In the genomic region with DNA sequence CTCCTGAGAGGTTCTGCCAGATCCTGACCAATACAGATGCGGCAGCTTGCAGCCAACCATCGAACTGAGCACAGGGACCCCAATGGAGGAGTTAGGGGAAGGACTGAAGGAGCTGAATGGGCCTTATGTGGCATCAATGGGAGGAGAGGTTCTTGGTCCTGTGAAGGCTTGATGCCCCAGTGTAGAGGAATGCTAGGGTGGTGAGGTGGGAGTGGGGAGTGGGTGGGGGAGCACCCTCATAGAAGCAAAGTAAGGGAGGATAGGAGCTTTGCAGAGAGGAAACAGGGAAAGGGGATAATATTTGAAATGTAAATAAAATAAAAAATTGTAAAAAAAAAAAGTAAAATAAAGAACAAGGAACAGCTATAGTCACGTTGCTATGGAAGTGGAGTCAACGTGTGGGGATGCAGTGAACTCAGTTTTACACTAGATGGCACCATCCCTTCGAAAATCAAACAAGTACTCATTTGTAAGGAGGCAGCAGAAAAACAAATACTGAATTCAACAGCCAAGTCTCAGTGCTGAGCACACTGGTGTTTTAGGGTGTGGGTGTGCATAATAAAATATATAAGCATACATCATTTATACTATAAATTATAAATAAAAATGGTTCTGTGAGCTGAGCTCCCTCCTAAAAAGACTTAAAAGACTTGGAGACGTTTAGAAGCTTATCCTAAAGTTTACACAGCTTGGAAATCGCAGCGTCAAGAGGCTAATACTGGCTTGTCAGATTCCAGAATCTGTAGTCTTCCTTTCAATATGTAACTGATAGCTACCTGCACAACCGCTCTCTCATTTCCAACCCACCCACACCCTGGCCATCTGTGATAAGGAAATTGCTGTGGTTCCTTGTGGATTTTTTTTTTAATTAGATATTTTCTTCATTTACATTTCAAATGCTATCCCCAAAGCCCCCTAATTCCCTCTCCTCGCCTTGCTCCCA, we compare ENCODE assay signal across 9 mouse cellular contexts. TPM values are rescaled to one million over a fixed set of nuclear protein-coding genes. Genes with fewer than 3 reads are reported as not detected.
DNase-seq lines count a peak whose midpoint lies in the region; ATAC-seq and TF ChIP-seq lines count a peak whose summit lies in the region.
"Had no signal": no experiment of that assay in that cellular context is flagged by ENCODE, and none has a peak within 500 bp of the region (broad histone marks: within the 10 kb centered on the region; RNA-seq: fewer than 3 reads in every experiment).

No protein-coding gene starts in this region.

- ATAC-seq in forebrain, embryonic 15.5 days (replicated peaks): peak; percentile 91
- peak; percentile 69 for ATAC-seq in intestine, embryonic 16.5 days
- ATAC-seq in midbrain, embryonic 14.5 days (ENCODE audit: low FRiP score, low TSS enrichment): peak; percentile 75

- WGBS in thymus, adult 2 months: 60% methylated on average over 10 of the region's 10 CpGs
- 51% methylated on average over 10 of the region's 10 CpGs for WGBS in forebrain, embryonic 15.5 days
- 45% methylated on average over 10 of the region's 10 CpGs for WGBS in intestine, embryonic 16.5 days
- 48% methylated on average over 10 of the region's 10 CpGs for WGBS in midbrain, embryonic 14.5 days

- no peaks in the 10 kb centered on the region for H3K36me3 ChIP-seq in thymus, adult 2 months (ENCODE audit: control insufficient read depth, insufficient read depth, low read length)
- H3K36me3 ChIP-seq in forebrain, embryonic 15.5 days: no peaks in the 10 kb centered on the region
- no peaks in the 10 kb centered on the region for H3K36me3 ChIP-seq in intestine, embryonic 16.5 days (ENCODE audit: control insufficient read depth, insufficient read depth, low read length)
- H3K36me3 ChIP-seq in midbrain, embryonic 14.5 days (ENCODE audit: control insufficient read depth, insufficient read depth, low read length): no peaks in the 10 kb centered on the region

- TF ChIP-seq POLR2A in thymus, adult 2 months (IDR thresholded peaks at IDR 0.05; ENCODE audit: control insufficient read depth, extremely low read depth, insufficient read depth, low read length, poor library complexity): no peak

- H3K4me3 ChIP-seq in thymus, adult 2 months (ENCODE audit: control insufficient read depth, insufficient read depth, low read length): no peak overlapping the region
- H3K4me3 ChIP-seq in forebrain, embryonic 15.5 days: no peak overlapping the region
- no peak overlapping the region for H3K4me3 ChIP-seq in intestine, embryonic 16.5 days (ENCODE audit: low read length)
- H3K4me3 ChIP-seq in midbrain, embryonic 14.5 days (replicated peaks; ENCODE audit: low read depth, low read length): no peak overlapping the region
- H3K4me3 ChIP-seq: erythroblast, embryonic 14.5 days had no signal

- H3K4me2 ChIP-seq in forebrain, embryonic 15.5 days (replicated peaks): no peak overlapping the region
- no peak overlapping the region for H3K4me2 ChIP-seq in intestine, embryonic 16.5 days (ENCODE audit: low read depth, low read length)
- H3K4me2 ChIP-seq in midbrain, embryonic 14.5 days (ENCODE audit: low read length): no peak overlapping the region

- H3K4me1 ChIP-seq in thymus, adult 2 months (replicated peaks; ENCODE audit: control insufficient read depth, insufficient read depth, low read length): no peaks in the 10 kb centered on the region
- no peaks in the 10 kb centered on the region for H3K4me1 ChIP-seq in forebrain, embryonic 15.5 days
- H3K4me1 ChIP-seq in intestine, embryonic 16.5 days (ENCODE audit: control insufficient read depth, insufficient read depth, low read length): no peaks in the 10 kb centered on the region
- H3K4me1 ChIP-seq in midbrain, embryonic 14.5 days (ENCODE audit: control insufficient read depth, insufficient read depth, low read length): no peaks in the 10 kb centered on the region

- H3K27ac ChIP-seq in thymus, adult 2 months (ENCODE audit: control insufficient read depth, insufficient read depth, low read length): no peak overlapping the region
- H3K27ac ChIP-seq in forebrain, embryonic 15.5 days (replicated peaks): no peak overlapping the region
- H3K27ac ChIP-seq in intestine, embryonic 16.5 days (ENCODE audit: low read length): no peak overlapping the region
- no peak overlapping the region for H3K27ac ChIP-seq in midbrain, embryonic 14.5 days (replicated peaks; ENCODE audit: low read depth, low read length)

- H3K27me3 ChIP-seq in thymus, adult 2 months (ENCODE audit: control insufficient read depth, insufficient read depth, low read length): no peaks in the 10 kb centered on the region
- no peaks in the 10 kb centered on the region for H3K27me3 ChIP-seq in forebrain, embryonic 15.5 days
- no peaks in the 10 kb centered on the region for H3K27me3 ChIP-seq in intestine, embryonic 16.5 days (replicated peaks; ENCODE audit: control insufficient read depth, insufficient read depth, low read length)
- H3K27me3 ChIP-seq in midbrain, embryonic 14.5 days (ENCODE audit: control insufficient read depth, insufficient read depth, low read length): no peaks in the 10 kb centered on the region

- no peaks in the 10 kb centered on the region for H3K9me3 ChIP-seq in forebrain, embryonic 15.5 days
- H3K9me3 ChIP-seq in intestine, embryonic 16.5 days (ENCODE audit: control insufficient read depth, low read length): no peaks in the 10 kb centered on the region
- no peaks in the 10 kb centered on the region for H3K9me3 ChIP-seq in midbrain, embryonic 14.5 days (ENCODE audit: control insufficient read depth, low read length)

- no peak for TF ChIP-seq CTCF in thymus, adult 2 months (IDR thresholded peaks at IDR 0.05; ENCODE audit: borderline replicate concordance, control insufficient read depth, extremely low read depth, insufficient read depth, low read length, poor library complexity)

- no peak overlapping the region for H3K9ac ChIP-seq in forebrain, embryonic 15.5 days (replicated peaks)
- no peak overlapping the region for H3K9ac ChIP-seq in intestine, embryonic 16.5 days (ENCODE audit: low read depth, low read length)
- H3K9ac ChIP-seq in midbrain, embryonic 14.5 days (replicated peaks; ENCODE audit: low read length): no peak overlapping the region

- DNase-seq in thymus, adult 2 months: peak; percentile 5
- no peak for DNase-seq in thymus, adult 18-20 months
- DNase-seq in c-Kit-positive CD71-negative TER-119-negative erythroid progenitor cells, embryonic 14.5 days (ENCODE audit: low read depth): peak; percentile 36
- peak; percentile 62 to 82 for DNase-seq in left cerebral cortex, postnatal 25 days (ENCODE audit: low spot score in 2 of 2)
- peak; percentile 85 for DNase-seq in midbrain, embryonic 14.5 days
- peak; percentile 35 for DNase-seq in yolk sac, embryonic 10.5 days (ENCODE audit: low spot score)

- intact Hi-C loops in left cerebral cortex, postnatal 25 days (cut with DNase I): loop anchor here (1.0 to 5.0 kb wide), 3 partner anchors 149 to 806 kb away; no protein-coding TSS in a partner anchor

RNA-seq across cellular contexts. Expression of a gene that starts 24.2 kb away (rescaled TPM):
- polyA plus RNA-seq in thymus, adult 2 months (2012; rRNA removed): 0.15 and 0.38 TPM in 2 replicates
- polyA plus RNA-seq in forebrain, embryonic 15.5 days (2015; fragmentation: Nextera tagmentation; extraction: Ambion mirVana): not detected in 2 replicates
- polyA plus RNA-seq in intestine, embryonic 16.5 days (2015; fragmentation: Nextera tagmentation; extraction: Ambion mirVana): 9.2 and 13.0 TPM in 2 replicates
- not detected for total RNA-seq in left cerebral cortex, postnatal 25 days (2021)
- not detected in 2 replicates for polyA plus RNA-seq in midbrain, embryonic 14.5 days (2014; fragmentation: Nextera tagmentation; extraction: Ambion mirVana)
- polyA plus RNA-seq: erythroblast, embryonic 14.5 days had no signal

RNA-seq across cellular contexts. Expression of a gene that starts 54.2 kb away (rescaled TPM):
- polyA plus RNA-seq in thymus, adult 2 months (2012; rRNA removed): 108 and 109 TPM in 2 replicates
- polyA plus RNA-seq in forebrain, embryonic 15.5 days (2015; fragmentation: Nextera tagmentation; extraction: Ambion mirVana): 134 and 136 TPM in 2 replicates
- polyA plus RNA-seq in intestine, embryonic 16.5 days (2015; fragmentation: Nextera tagmentation; extraction: Ambion mirVana): 303 and 353 TPM in 2 replicates
- total RNA-seq in left cerebral cortex, postnatal 25 days (2021): 10 to 100 TPM; 55.1 to 56.9 TPM
- 164 and 171 TPM in 2 replicates for polyA plus RNA-seq in midbrain, embryonic 14.5 days (2014; fragmentation: Nextera tagmentation; extraction: Ambion mirVana)

Comparison
In these comparisons a context has a peak if more than half of its experiments do, and no peak if none do; other contexts are left out.
1. DNase-seq: peak in thymus, adult 2 months (single experiment), c-Kit-positive CD71-negative TER-119-negative erythroid progenitor cells, embryonic 14.5 days (single experiment), left cerebral cortex, postnatal 25 days (2 of 2), midbrain, embryonic 14.5 days (single experiment) and yolk sac, embryonic 10.5 days (single experiment); none in thymus, adult 18-20 months (0 of 2).
2. Peak in every context shown above with its lines, with median percentiles within 50 percentile points of each other: ATAC-seq.